In genomic region chr8:104387980-104388379, GRCm38 (mm10) we compare ENCODE assay signal across 10 mouse cellular contexts. TPM values are rescaled to one million over a fixed set of nuclear protein-coding genes. Genes with fewer than 3 reads are reported as not detected.
DNase-seq lines count a peak whose midpoint lies in the region; ATAC-seq lines count a peak whose summit lies in the region.
"Had no signal": no experiment of that assay in that cellular context is flagged by ENCODE, and none has a peak within 500 bp of the region (broad histone marks: within the 10 kb centered on the region; RNA-seq: fewer than 3 reads in every experiment).

No protein-coding gene starts in this region.

- no peaks in the 10 kb centered on the region for H3K36me3 ChIP-seq in heart, embryonic 16.5 days (ENCODE audit: control insufficient read depth, insufficient read depth)
- H3K36me3 ChIP-seq: G1E had no signal

- peak overlapping the region; percentile 0; the same call in 1 of the 2 replicates for H3K27ac ChIP-seq in heart, embryonic 16.5 days (ENCODE audit: low read length)

- no peaks in the 10 kb centered on the region for H3K27me3 ChIP-seq in heart, embryonic 16.5 days (ENCODE audit: control insufficient read depth, insufficient read depth, low read length)

- H3K4me2 ChIP-seq in heart, embryonic 16.5 days (ENCODE audit: low read depth, low read length), result no peak overlapping the region

- H3K9ac ChIP-seq in heart, embryonic 16.5 days (ENCODE audit: low read length), result 0 out of 2 replicates have a peak overlapping the region, but pooled peaks have one; percentile 30

- peaks cover 37% of the 10 kb centered on the region for H3K4me1 ChIP-seq in heart, embryonic 16.5 days (ENCODE audit: control insufficient read depth, insufficient read depth, low read length)

- peak; percentile 35; the same call in 1 of the 2 replicates for ATAC-seq in heart, embryonic 16.5 days (replicated peaks; ENCODE audit: extremely low read depth, insufficient read depth, low FRiP score)
- ATAC-seq in erythroid progenitor cell, adult 5-6 weeks (replicated peaks; ENCODE audit: low FRiP score, poor library complexity, severe bottlenecking), result 0 out of 2 replicates have a peak, but pooled peaks have one; percentile 19
- ATAC-seq in granulocyte monocyte progenitor cell, adult 5-6 weeks (replicated peaks; ENCODE audit: poor library complexity, severe bottlenecking), result no peak

- 69% methylated on average over 2 of the region's 2 CpGs for WGBS in heart, embryonic 16.5 days
- 44% methylated on average over 2 of the region's 2 CpGs for WGBS in large intestine, adult 2 months

- H3K4me3 ChIP-seq in heart, embryonic 16.5 days (ENCODE audit: low read length), result no peak overlapping the region

- DNase-seq in heart, adult 8-10 months (ENCODE audit: low spot score), result no peak
- DNase-seq in adrenal gland, postnatal 14 days, result peak; percentile 75
- peak; percentile 83 for DNase-seq in large intestine, adult 2 months (ENCODE audit: low read depth, low spot score)
- DNase-seq in spleen, adult 12 weeks (ENCODE audit: low spot score), result no peak
- DNase-seq in yolk sac, embryonic 10.5 days (ENCODE audit: low spot score), result no peak
- DNase-seq: gastrocnemius, postnatal 10 days had no signal

- no peaks in the 10 kb centered on the region for H3K9me3 ChIP-seq in heart, embryonic 16.5 days (replicated peaks; ENCODE audit: control insufficient read depth, low read length)
- H3K9me3 ChIP-seq: G1E had no signal

RNA-seq across cellular contexts. Expression of gene Cmtm4, which starts 7.6 kb away (rescaled TPM):
- polyA plus RNA-seq in heart, embryonic 16.5 days (2015; fragmentation: Nextera tagmentation; extraction: Ambion mirVana), result 1.3 and 1.7 TPM in 2 replicates
- total RNA-seq in heart, adult 8-10 months (2022), result 10 to 100 TPM; 10.7 to 11.8 (median 11.0) TPM
- total RNA-seq in adrenal gland, postnatal 14 days (2021), result 36.8 and 40.9 TPM in 2 replicates
- 0.36 TPM in 1 of 2 replicates, not detected in the other for total RNA-seq in erythroid progenitor cell, adult 5-6 weeks (2015; ENCODE audit: low replicate concordance)
- total RNA-seq in erythroid progenitor cell, adult 5-6 weeks (2017; ENCODE audit: low replicate concordance), result under 0.01 and 1.0 TPM in 2 replicates
- polyA plus RNA-seq in large intestine, adult 2 months (2012; rRNA removed), result 20.9 and 29.5 TPM in 2 replicates
- 0.58 and 1.4 TPM in 2 replicates for total RNA-seq in granulocyte monocyte progenitor cell, adult 5-6 weeks (2014; fragmentation: Nextera tagmentation)
- total RNA-seq in granulocyte monocyte progenitor cell, adult 5-6 weeks (2017), result 0.31 and 0.90 TPM in 2 replicates
- polyA plus RNA-seq: G1E had no signal

RNA-seq across cellular contexts. Expression of gene Cmtm3, which starts 48.8 kb away (rescaled TPM):
- polyA plus RNA-seq in heart, embryonic 16.5 days (2015; fragmentation: Nextera tagmentation; extraction: Ambion mirVana), result 81.8 and 83.9 TPM in 2 replicates
- total RNA-seq in heart, adult 8-10 months (2022), result 10 to 100 TPM; 10.1 to 18.8 (median 14.9) TPM
- total RNA-seq in adrenal gland, postnatal 14 days (2021), result 61.1 and 67.9 TPM in 2 replicates
- total RNA-seq in erythroid progenitor cell, adult 5-6 weeks (2015; ENCODE audit: low replicate concordance), result 2.9 and 10.8 TPM in 2 replicates
- 6.0 TPM in 1 of 2 replicates, not detected in the other for total RNA-seq in erythroid progenitor cell, adult 5-6 weeks (2017; ENCODE audit: low replicate concordance)
- polyA plus RNA-seq in large intestine, adult 2 months (2012; rRNA removed), result 20.9 and 24.8 TPM in 2 replicates
- total RNA-seq in granulocyte monocyte progenitor cell, adult 5-6 weeks (2014; fragmentation: Nextera tagmentation), result 37.4 and 54.3 TPM in 2 replicates
- total RNA-seq in granulocyte monocyte progenitor cell, adult 5-6 weeks (2017), result 16.2 and 18.6 TPM in 2 replicates

RNA-seq across cellular contexts. Expression of gene Dync1li2, which starts 54.9 kb away (rescaled TPM):
- polyA plus RNA-seq in heart, embryonic 16.5 days (2015; fragmentation: Nextera tagmentation; extraction: Ambion mirVana), result 54.2 and 55.9 TPM in 2 replicates
- 100 to 1,000 TPM in 2 of 4 experiments, 10 to 100 TPM in 2; 80.4 to 113 (median 96.5) TPM for total RNA-seq in heart, adult 8-10 months (2022)
- total RNA-seq in adrenal gland, postnatal 14 days (2021), result 93.9 and 128 TPM in 2 replicates
- total RNA-seq in erythroid progenitor cell, adult 5-6 weeks (2015; ENCODE audit: low replicate concordance), result 24.1 and 34.4 TPM in 2 replicates
- total RNA-seq in erythroid progenitor cell, adult 5-6 weeks (2017; ENCODE audit: low replicate concordance), result 62.9 and 69.6 TPM in 2 replicates
- polyA plus RNA-seq in large intestine, adult 2 months (2012; rRNA removed), result 9.9 and 12.2 TPM in 2 replicates
- total RNA-seq in granulocyte monocyte progenitor cell, adult 5-6 weeks (2014; fragmentation: Nextera tagmentation), result 13.9 and 21.2 TPM in 2 replicates
- total RNA-seq in granulocyte monocyte progenitor cell, adult 5-6 weeks (2017), result 43.4 and 44.1 TPM in 2 replicates

Comparison
In these comparisons a context has a peak if more than half of its experiments do, and no peak if none do; other contexts are left out.
1. DNase-seq: peak in adrenal gland, postnatal 14 days (single experiment) and large intestine, adult 2 months (single experiment); none in heart, adult 8-10 months (single experiment), spleen, adult 12 weeks (single experiment) and yolk sac, embryonic 10.5 days (single experiment).
2. RNA of gene Cmtm4, which starts 7.6 kb away (total RNA-seq): 36.8 to 40.9 TPM in adrenal gland, postnatal 14 days and 10.7 to 11.8 TPM in heart, adult 8-10 months; 0.31 to 1.4 TPM in granulocyte monocyte progenitor cell, adult 5-6 weeks and under 0.01 to 1.0 TPM in erythroid progenitor cell, adult 5-6 weeks; every median in the first group is over 4 times any median in the second.